Mouse (Mus musculus) 3134 (cell line): ENCODE measurements around the gene 4931400O07Rik.

Experiments
- DNase-seq: peaks from one replicate; pipeline ENCODE4 v3.0.0-alpha.2; 2011; ENCODE audit warnings: low spot score; ENCODE audit not compliant: insufficient read length; ENCODE audit errors: extremely low read depth

The 4931400O07Rik gene

DNA sequence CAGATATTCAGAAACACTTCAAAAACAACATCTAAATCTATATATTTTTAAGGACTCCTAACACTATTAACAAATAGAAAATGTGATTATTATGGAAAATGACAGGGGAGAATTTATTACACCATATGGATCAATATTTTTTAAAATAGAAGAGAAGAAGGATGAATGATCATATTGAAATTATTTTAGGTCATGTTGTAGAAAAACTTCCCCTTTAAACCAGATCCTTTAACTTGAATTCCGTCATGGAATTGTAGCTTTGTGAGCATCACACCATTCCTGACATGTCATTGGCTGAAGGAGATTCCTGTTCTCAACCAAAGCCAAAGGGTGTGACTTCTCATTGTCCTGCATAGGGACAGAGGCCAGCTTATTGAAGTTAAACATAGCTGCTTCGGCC, at the start of gene 4931400O07Rik:
TSS of gene 4931400O07Rik (plus strand) at position 301 of the 400 bp plus-strand sequence.
- DNase-seq: no peak
